Mouse (Mus musculus) intestine, embryonic 14.5 days (tissue): ENCODE measurements around the gene Cldn16. TPM values are rescaled to one million over a fixed set of nuclear protein-coding genes. Genes with fewer than 3 reads are reported as not detected.

Experiments used
- ATAC-seq: fragments of 200-750 bp; cut with Nextera tagmentation; replicated peaks from 2 replicates; pipeline ENCODE4 v1.8.0; 2017; ENCODE audit warnings: low read depth, moderate number of reproducible peaks, moderate TSS enrichment, moderate library complexity; ENCODE audit not compliant: low FRiP score, low TSS enrichment
- DNase-seq: peaks from one replicate; pipeline ENCODE4 v3.0.0-alpha.2; 2018; ENCODE audit warnings: low spot score
- H3K27ac ChIP-seq: fragments of 300-500 bp; sonication (generic); 2 replicates; pipeline ENCODE4 v1.5.1; 2014; ENCODE audit warnings: low read depth, mild to moderate bottlenecking, control low read depth
- H3K27me3 ChIP-seq: fragments of 300-500 bp; sonication (generic); replicated peaks from 2 replicates; pipeline ENCODE4 v1.6.1; 2014; ENCODE audit warnings: low read length, control low read depth; ENCODE audit not compliant: control insufficient read depth, insufficient read depth
- H3K36me3 ChIP-seq: fragments of 300-500 bp; sonication (generic); 2 replicates; pipeline ENCODE4 v1.6.1; 2014; ENCODE audit warnings: low read length, control low read depth; ENCODE audit not compliant: control insufficient read depth, insufficient read depth
- H3K4me1 ChIP-seq: fragments of 300-500 bp; sonication (generic); replicated peaks from 2 replicates; pipeline ENCODE4 v1.6.1; 2014; ENCODE audit warnings: low read length, control low read depth, mixed read lengths; ENCODE audit not compliant: control insufficient read depth, insufficient read depth
- H3K4me2 ChIP-seq: fragments of 300-500 bp; sonication (generic); 2 replicates; pipeline ENCODE4 v1.6.1; 2014; ENCODE audit warnings: low read length
- H3K4me3 ChIP-seq: fragments of 300-500 bp; sonication (generic); 2 replicates; pipeline ENCODE4 v1.5.1; 2014; ENCODE audit warnings: low read depth, low read length, control low read depth, mixed read lengths
- H3K9ac ChIP-seq: fragments of 300-500 bp; sonication (generic); 2 replicates; pipeline ENCODE4 v1.6.1; 2014; ENCODE audit warnings: mild to moderate bottlenecking, low read length
- H3K9me3 ChIP-seq: fragments of 300-500 bp; sonication (generic); 2 replicates; pipeline ENCODE4 v1.6.1; 2016; ENCODE audit warnings: low read length, control low read depth; ENCODE audit not compliant: control insufficient read depth
- WGBS: fragments of 180-500 bp; shearing (Covaris S2); extraction: QIAGEN DNeasy Blood & Tissue Kit; methylation state at CpG from one replicate; pipeline ENCODE4 v1.1.7; 2014; 5-methylcytosine and 5-hydroxymethylcytosine counted together
- polyA plus RNA-seq: library from polyadenylated mRNA; unstranded; fragments of >200 nt; fragmentation: Nextera tagmentation; extraction: Ambion mirVana; gene quantifications from 2 replicates; pipeline ENCODE4 v1.2.1, GENCODE M21; 2014

The Cldn16 gene
- polyA plus RNA-seq: not detected in 2 replicates

- H3K4me3 ChIP-seq: no peak within 1 kb of the TSS
- H3K9ac ChIP-seq: no peak within 1 kb of the TSS
- no peaks in the 10 kb centered on the region for H3K36me3 ChIP-seq
- H3K4me2 ChIP-seq: no peak within 1 kb of the TSS
- WGBS: 68% methylated on average over 7 of the region's 7 CpGs
- H3K9me3 ChIP-seq: no peaks in the 10 kb centered on the region
- no peaks in the 10 kb centered on the region for H3K27me3 ChIP-seq
- DNase-seq (no peak), ATAC-seq (no peak)
- H3K4me1 ChIP-seq: no peaks in the 10 kb centered on the region
- H3K27ac ChIP-seq: no peak within 1 kb of the TSS
Measured at GRCm38 (mm10) chr16:26462835-26463234, at the start of gene Cldn16. Cldn16 (plus strand) TSS chr16:26463135.

- Histone ChIP-seq H3K4me1 (no peaks in the 10 kb centered on the region), H3K9me3 (no peaks in the 10 kb centered on the region), H3K27me3 (no peaks in the 10 kb centered on the region), H3K4me3 (no peak overlapping the region), H3K4me2 (no peak overlapping the region), H3K36me3 (no peaks in the 10 kb centered on the region), H3K9ac (no peak overlapping the region), H3K27ac (no peak overlapping the region)
- DNase-seq: no peak
- ATAC-seq: no peak
- WGBS: 80% methylated on average over 3 of the region's 3 CpGs
Measured at GRCm38 (mm10) chr16:26418616-26419015, 44.3 kb upstream of the Cldn16 start.

- 92% methylated on average over 4 of the region's 4 CpGs for WGBS
- H3K27ac ChIP-seq: no peak overlapping the region
- no peaks in the 10 kb centered on the region for H3K36me3 ChIP-seq
- ATAC-seq (no peak), DNase-seq (no peak)
- H3K4me2 ChIP-seq: no peak overlapping the region
- H3K4me1 ChIP-seq: no peaks in the 10 kb centered on the region
- no peak overlapping the region for H3K4me3 ChIP-seq
- no peaks in the 10 kb centered on the region for H3K9me3 ChIP-seq
- no peaks in the 10 kb centered on the region for H3K27me3 ChIP-seq
- H3K9ac ChIP-seq: no peak overlapping the region
Measured at GRCm38 (mm10) chr16:26422078-26422477, 40.9 kb upstream of the Cldn16 start.

GRCm38 (mm10) chr16:26430246-26430645 lies 32.7 kb upstream of the Cldn16 start:
- 57% methylated on average over 3 of the region's 3 CpGs for WGBS
- DNase-seq: no peak

GRCm38 (mm10) chr16:26433486-26433885 lies 29.4 kb upstream of the Cldn16 start:
- Histone ChIP-seq H3K4me2 (no peak overlapping the region), H3K4me1 (no peaks in the 10 kb centered on the region), H3K36me3 (no peaks in the 10 kb centered on the region), H3K27ac (no peak overlapping the region), H3K9ac (no peak overlapping the region), H3K27me3 (no peaks in the 10 kb centered on the region), H3K9me3 (no peaks in the 10 kb centered on the region), H3K4me3 (no peak overlapping the region)
- ATAC-seq: no peak
- 26% methylated on average over 2 of the region's 2 CpGs for WGBS
- DNase-seq: no peak

More at GRCm38 (mm10) chr16:26430246-26430645, 32.7 kb upstream of the Cldn16 start:
- Histone ChIP-seq H3K4me1 (no peaks in the 10 kb centered on the region), H3K4me2 (no peak overlapping the region), H3K9ac (no peak overlapping the region), H3K9me3 (no peaks in the 10 kb centered on the region), H3K27me3 (no peaks in the 10 kb centered on the region), H3K36me3 (no peaks in the 10 kb centered on the region), H3K4me3 (no peak overlapping the region), H3K27ac (no peak overlapping the region)
- ATAC-seq: no peak

GRCm38 (mm10) chr16:26440031-26440430 lies 22.9 kb upstream of the Cldn16 start:
- no peak overlapping the region for H3K4me2 ChIP-seq
- H3K4me1 ChIP-seq: no peaks in the 10 kb centered on the region
- H3K4me3 ChIP-seq: no peak overlapping the region
- H3K27ac ChIP-seq: no peak overlapping the region
- H3K9me3 ChIP-seq: no peaks in the 10 kb centered on the region
- H3K9ac ChIP-seq: no peak overlapping the region
- no peak for DNase-seq
- no peak for ATAC-seq
- no peaks in the 10 kb centered on the region for H3K36me3 ChIP-seq
- no peaks in the 10 kb centered on the region for H3K27me3 ChIP-seq
- 83% methylated on average over 3 of the region's 3 CpGs for WGBS

GRCm38 (mm10) chr16:26441156-26441555 lies 21.8 kb upstream of the Cldn16 start:
- no peak for ATAC-seq
- 81% methylated on average over 3 of the region's 3 CpGs for WGBS
- no peak overlapping the region for H3K4me3 ChIP-seq
- no peak overlapping the region for H3K4me2 ChIP-seq
- H3K36me3 ChIP-seq: no peaks in the 10 kb centered on the region
- no peak overlapping the region for H3K9ac ChIP-seq
- no peak for DNase-seq
- no peaks in the 10 kb centered on the region for H3K27me3 ChIP-seq
- no peaks in the 10 kb centered on the region for H3K9me3 ChIP-seq
- no peaks in the 10 kb centered on the region for H3K4me1 ChIP-seq
- no peak overlapping the region for H3K27ac ChIP-seq

GRCm38 (mm10) chr16:26444843-26445242 lies 18.1 kb upstream of the Cldn16 start:
- no peak for DNase-seq
- Histone ChIP-seq H3K9ac (no peak overlapping the region), H3K9me3 (no peaks in the 10 kb centered on the region), H3K27me3 (no peaks in the 10 kb centered on the region), H3K4me2 (no peak overlapping the region), H3K4me1 (no peaks in the 10 kb centered on the region), H3K27ac (no peak overlapping the region), H3K4me3 (no peak overlapping the region), H3K36me3 (no peaks in the 10 kb centered on the region)
- no peak for ATAC-seq

- no peak overlapping the region for H3K9ac ChIP-seq
- no peak overlapping the region for H3K4me3 ChIP-seq
- no peak overlapping the region for H3K27ac ChIP-seq
- 62% methylated on average over 2 of the region's 2 CpGs for WGBS
- H3K9me3 ChIP-seq: no peaks in the 10 kb centered on the region
- no peaks in the 10 kb centered on the region for H3K4me1 ChIP-seq
- H3K36me3 ChIP-seq: no peaks in the 10 kb centered on the region
- DNase-seq (no peak), ATAC-seq (no peak)
- no peak overlapping the region for H3K4me2 ChIP-seq
- H3K27me3 ChIP-seq: no peaks in the 10 kb centered on the region
Measured at GRCm38 (mm10) chr16:26447594-26447993, 15.3 kb upstream of the Cldn16 start.
